8 mouse cellular contexts compared by ENCODE assay signal in the genomic region with DNA sequence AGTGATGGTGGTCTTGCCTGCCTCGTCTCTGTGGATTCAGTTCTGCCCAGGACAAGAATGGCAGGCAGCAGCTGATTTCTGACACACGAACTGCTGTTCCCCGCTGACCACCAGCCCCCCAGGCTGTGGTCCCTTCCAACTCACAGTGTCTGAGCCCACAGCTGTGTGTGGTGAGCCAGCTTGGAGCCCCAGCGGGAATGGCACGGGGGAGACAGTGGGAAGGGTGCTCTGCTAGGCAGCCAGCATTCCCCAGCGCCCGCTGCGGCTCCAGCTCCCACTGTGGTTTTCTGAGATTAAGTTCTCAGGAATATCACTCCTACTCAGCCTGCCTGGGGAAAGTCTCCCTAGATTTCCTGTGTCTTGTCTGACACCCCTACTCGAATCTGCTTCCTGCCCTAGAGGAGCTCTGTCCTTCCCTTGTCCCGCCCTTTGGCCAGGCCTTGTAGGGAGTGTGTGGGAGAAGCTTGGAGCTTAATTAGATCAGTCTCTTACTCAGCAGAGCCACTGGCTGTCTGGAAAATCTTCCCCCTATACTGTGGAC. TPM values are rescaled to one million over a fixed set of nuclear protein-coding genes. Genes with fewer than 3 reads are reported as not detected.
DNase-seq lines count a peak whose midpoint lies in the region; ATAC-seq and TF ChIP-seq lines count a peak whose summit lies in the region.

No protein-coding gene starts in this region.

- H3K27me3 ChIP-seq in spleen, adult 2 months (ENCODE audit: control insufficient read depth, insufficient read depth, low read length), result no peaks in the 10 kb centered on the region
- no peaks in the 10 kb centered on the region for H3K27me3 ChIP-seq in intestine, embryonic 15.5 days (replicated peaks)
- H3K27me3 ChIP-seq in liver, embryonic 13.5 days, result no peaks in the 10 kb centered on the region

- no peak overlapping the region for H3K4me3 ChIP-seq in spleen, adult 2 months (ENCODE audit: extremely low read depth, insufficient read depth, insufficient read length)
- no peak overlapping the region for H3K4me3 ChIP-seq in gastrocnemius, adult 2 months
- H3K4me3 ChIP-seq in intestine, embryonic 15.5 days (replicated peaks), result no peak overlapping the region
- no peak overlapping the region for H3K4me3 ChIP-seq in liver, embryonic 13.5 days (replicated peaks)

- peaks cover 3% of the 10 kb centered on the region for H3K36me3 ChIP-seq in spleen, adult 2 months (ENCODE audit: control insufficient read depth, insufficient read depth, low read length)
- H3K36me3 ChIP-seq in intestine, embryonic 15.5 days, result peaks cover 20% of the 10 kb centered on the region
- peaks cover 59% of the 10 kb centered on the region for H3K36me3 ChIP-seq in liver, embryonic 13.5 days

- no peak overlapping the region for H3K4me2 ChIP-seq in intestine, embryonic 15.5 days (replicated peaks)
- H3K4me2 ChIP-seq in liver, embryonic 13.5 days, result no peak overlapping the region

- peak overlapping the region; percentile 14; the same call in 1 of the 2 replicates for H3K9ac ChIP-seq in intestine, embryonic 15.5 days
- H3K9ac ChIP-seq in liver, embryonic 13.5 days, result no peak overlapping the region

- no peak for TF ChIP-seq CTCF in spleen, adult 2 months (IDR thresholded peaks at IDR 0.05; ENCODE audit: extremely low read depth, insufficient read depth, insufficient read length, insufficient replicate concordance)
- TF ChIP-seq CTCF in gastrocnemius, adult 2 months (IDR thresholded peaks at IDR 0.05), result no peak

- no peaks in the 10 kb centered on the region for H3K9me3 ChIP-seq in intestine, embryonic 15.5 days
- H3K9me3 ChIP-seq in liver, embryonic 13.5 days (replicated peaks), result no peaks in the 10 kb centered on the region

- intact Hi-C loops in gastrocnemius, adult 2 months (cut with DNase I), result no loop called here

- H3K27ac ChIP-seq in spleen, adult 2 months (ENCODE audit: insufficient read depth, low read length), result peak overlapping the region; percentile 52
- peak overlapping the region; percentile 83 for H3K27ac ChIP-seq in gastrocnemius, adult 2 months
- H3K27ac ChIP-seq in intestine, embryonic 15.5 days, result peak overlapping the region; percentile 82
- H3K27ac ChIP-seq in liver, embryonic 13.5 days, result peak overlapping the region; percentile 59

- ATAC-seq in intestine, embryonic 15.5 days, result peak; percentile 61
- peak; percentile 26; the same call in 1 of the 2 replicates for ATAC-seq in liver, embryonic 13.5 days (ENCODE audit: low read depth)
- no peak for ATAC-seq in monocyte, adult 5-6 weeks (replicated peaks; ENCODE audit: insufficient number of reproducible peaks, low FRiP score, low TSS enrichment, poor library complexity, severe bottlenecking)
- no peak for ATAC-seq in megakaryocyte-erythroid progenitor cell, adult 5-6 weeks (replicated peaks; ENCODE audit: low FRiP score, low TSS enrichment, poor library complexity, severe bottlenecking)

- DNase-seq in spleen, adult 2 months (ENCODE audit: low read depth in 1 of 2, low spot score in 2 of 2), result no peak
- DNase-seq in spleen, postnatal 4 days (ENCODE audit: low spot score in 2 of 2), result no peak
- peak; percentile 71 for DNase-seq in gastrocnemius, adult 2 months
- no peak for DNase-seq in liver, embryonic 13.5 days
- DNase-seq in testis, postnatal 10 days (ENCODE audit: low spot score), result peak; percentile 66

- 85% methylated on average over 10 of the region's 10 CpGs for WGBS in spleen, adult 2 months
- WGBS in intestine, embryonic 15.5 days, result 34% methylated on average over 10 of the region's 10 CpGs
- 53% methylated on average over 10 of the region's 10 CpGs for WGBS in liver, embryonic 13.5 days (ENCODE audit: insufficient replicate concordance)

- H3K4me1 ChIP-seq in spleen, adult 2 months (ENCODE audit: control insufficient read depth, insufficient read depth, insufficient read length), result no peaks in the 10 kb centered on the region
- H3K4me1 ChIP-seq in intestine, embryonic 15.5 days (replicated peaks), result peaks cover 23% of the 10 kb centered on the region
- peaks cover 28% of the 10 kb centered on the region for H3K4me1 ChIP-seq in liver, embryonic 13.5 days (replicated peaks)

- no peak for TF ChIP-seq POLR2A in spleen, adult 2 months (IDR thresholded peaks at IDR 0.05; ENCODE audit: low read depth, low read length)

RNA-seq across cellular contexts. Expression of a gene that starts 7.8 kb away (rescaled TPM):
- 9.0 and 11.6 TPM in 2 replicates for polyA plus RNA-seq in spleen, adult 2 months (2012; rRNA removed)
- under 1 TPM; 0.50 to 0.89 TPM for total RNA-seq in gastrocnemius, adult 2 months (2021)
- polyA plus RNA-seq in intestine, embryonic 15.5 days (2015; fragmentation: Nextera tagmentation; extraction: Ambion mirVana), result 94.2 and 107 TPM in 2 replicates
- 86.3 and 91.5 TPM in 2 replicates for polyA plus RNA-seq in liver, embryonic 13.5 days (2015; fragmentation: Nextera tagmentation; extraction: Ambion mirVana)
- total RNA-seq in monocyte, adult 5-6 weeks (2017), result 4.1 to 8.0 TPM (median 6.2 TPM) in 3 replicates
- 49.0 and 79.0 TPM in 2 replicates for total RNA-seq in megakaryocyte-erythroid progenitor cell, adult 5-6 weeks (2014; fragmentation: Nextera tagmentation)
- total RNA-seq in megakaryocyte-erythroid progenitor cell, adult 5-6 weeks (2017), result 77.1 and 107 TPM in 2 replicates

RNA-seq across cellular contexts. Expression of a gene that starts 29.0 kb away (rescaled TPM):
- 19.4 and 23.6 TPM in 2 replicates for polyA plus RNA-seq in spleen, adult 2 months (2012; rRNA removed)
- total RNA-seq in gastrocnemius, adult 2 months (2021), result 1 to 10 TPM; 2.9 to 3.3 TPM
- 76.7 and 81.2 TPM in 2 replicates for polyA plus RNA-seq in intestine, embryonic 15.5 days (2015; fragmentation: Nextera tagmentation; extraction: Ambion mirVana)
- polyA plus RNA-seq in liver, embryonic 13.5 days (2015; fragmentation: Nextera tagmentation; extraction: Ambion mirVana), result 18.6 and 22.5 TPM in 2 replicates
- 63.8 to 106 TPM (median 96.1 TPM) in 3 replicates for total RNA-seq in monocyte, adult 5-6 weeks (2017)
- 8.4 and 14.8 TPM in 2 replicates for total RNA-seq in megakaryocyte-erythroid progenitor cell, adult 5-6 weeks (2014; fragmentation: Nextera tagmentation)
- total RNA-seq in megakaryocyte-erythroid progenitor cell, adult 5-6 weeks (2017), result 11.5 and 13.9 TPM in 2 replicates

RNA-seq across cellular contexts. Expression of a gene that starts 46.2 kb away (rescaled TPM):
- polyA plus RNA-seq in spleen, adult 2 months (2012; rRNA removed), result 15.4 and 19.8 TPM in 2 replicates
- 10 to 100 TPM; 11.5 to 16.6 TPM for total RNA-seq in gastrocnemius, adult 2 months (2021)
- polyA plus RNA-seq in intestine, embryonic 15.5 days (2015; fragmentation: Nextera tagmentation; extraction: Ambion mirVana), result 16.3 and 16.7 TPM in 2 replicates
- polyA plus RNA-seq in liver, embryonic 13.5 days (2015; fragmentation: Nextera tagmentation; extraction: Ambion mirVana), result 2.6 and 3.4 TPM in 2 replicates
- total RNA-seq in monocyte, adult 5-6 weeks (2017), result 0.39 to 1.1 TPM in 2 of 3 replicates, not detected in the other
- 0.61 TPM in 1 of 2 replicates, not detected in the other for total RNA-seq in megakaryocyte-erythroid progenitor cell, adult 5-6 weeks (2014; fragmentation: Nextera tagmentation)
- total RNA-seq in megakaryocyte-erythroid progenitor cell, adult 5-6 weeks (2017), result 0.23 TPM in 1 of 2 replicates, not detected in the other

Comparison
In these comparisons a context has a peak if more than half of its experiments do, and no peak if none do; other contexts are left out.
1. DNase-seq: peak in gastrocnemius, adult 2 months (single experiment) and testis, postnatal 10 days (single experiment); none in spleen, adult 2 months (0 of 2), spleen, postnatal 4 days (0 of 2) and liver, embryonic 13.5 days (single experiment).
2. ATAC-seq: peak in intestine, embryonic 15.5 days (single experiment) and liver, embryonic 13.5 days (single experiment); none in monocyte, adult 5-6 weeks (single experiment) and megakaryocyte-erythroid progenitor cell, adult 5-6 weeks (single experiment).
3. Peak in every context shown above with its lines, with median percentiles within 50 percentile points of each other: H3K27ac ChIP-seq.